Mouse (Mus musculus): ENCODE results near the gene Atg16l2.

Gene Atg16l2

DNA sequence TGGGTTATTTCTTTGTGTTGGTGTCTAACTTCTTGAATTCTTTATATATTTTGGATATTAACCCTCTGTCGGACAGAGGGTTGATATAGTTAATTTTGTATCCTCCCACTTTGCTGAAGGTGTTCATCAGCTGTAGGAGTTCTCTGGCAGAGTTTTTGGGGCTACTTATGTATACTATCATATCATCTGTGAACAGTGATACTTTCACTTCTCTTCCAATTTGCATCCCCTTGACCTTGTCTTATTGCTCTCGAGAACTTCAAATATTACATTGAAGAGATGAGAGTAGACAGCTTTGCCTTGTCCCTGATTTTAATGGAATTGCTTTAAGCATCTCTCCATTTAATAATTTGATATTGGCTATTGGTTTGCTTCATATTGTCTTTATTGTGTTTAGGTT lies 78.5 kb downstream of the Atg16l2 start:
- no peak for DNase-seq (ENCODE audit: low read depth, low spot score)

DNA sequence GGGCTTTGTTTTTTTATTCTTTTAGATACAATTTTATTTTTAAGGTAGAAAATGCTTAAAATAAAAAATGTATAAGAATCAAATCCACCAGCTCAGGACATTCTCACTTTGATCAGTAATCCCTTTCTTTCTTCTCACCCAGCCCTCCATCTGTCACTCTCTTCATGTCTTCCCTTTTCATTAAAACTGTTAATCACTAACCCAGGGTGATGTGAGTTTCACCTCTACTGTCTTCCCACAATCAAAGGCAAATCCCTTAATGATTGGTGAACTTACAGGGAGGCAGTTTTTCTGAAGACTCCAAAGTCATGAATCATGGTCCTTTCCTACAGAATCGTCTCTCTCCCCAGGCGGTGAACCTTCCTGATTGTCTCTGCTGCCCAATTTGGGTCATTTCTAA lies 85.3 kb downstream of the Atg16l2 start:
- DNase-seq (ENCODE audit: low read depth, low spot score) = no peak

DNA sequence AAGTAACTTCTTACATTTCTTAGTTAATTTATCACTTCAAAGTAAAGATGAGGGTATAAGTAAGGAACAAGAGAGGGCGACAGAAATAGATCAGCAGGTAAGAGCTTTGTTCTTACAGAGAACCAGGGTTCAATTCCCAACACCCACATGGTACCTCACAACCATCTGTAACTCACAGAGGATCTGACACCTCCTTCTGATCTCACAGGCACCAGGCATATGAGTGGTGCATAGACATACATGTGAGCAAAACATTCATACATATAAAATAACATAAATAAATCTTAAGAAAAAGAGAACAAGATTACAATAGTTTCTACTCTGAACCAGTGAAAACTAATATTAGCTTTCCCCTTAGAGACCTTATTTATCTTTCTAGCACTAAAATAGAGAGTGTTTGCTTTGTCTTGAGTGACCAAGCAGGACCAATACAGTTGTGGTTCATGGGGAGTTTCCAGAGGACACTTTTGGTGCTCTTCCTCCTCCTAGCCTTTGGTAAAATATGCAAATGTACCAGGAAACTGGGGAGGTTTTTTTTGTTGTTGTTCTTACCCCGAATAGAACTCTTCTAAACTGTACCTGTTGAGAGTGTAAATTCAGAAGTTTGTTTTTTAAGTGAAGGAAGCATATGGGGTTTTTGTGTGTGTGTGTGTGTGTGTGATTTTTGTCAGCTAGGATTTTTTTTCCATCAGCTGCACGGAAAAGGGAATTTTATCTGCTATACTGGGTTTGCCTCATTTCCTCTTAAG lies 88.4 kb downstream of the Atg16l2 start:
- no peak for DNase-seq (ENCODE audit: low read depth, low spot score)
